Mouse (Mus musculus) cerebellum, postnatal 36 days (tissue): ENCODE measurements at regions not wholly inside any gene's neighbourhood (a gene's known extent, or its start where the extent isn't known, plus 50 kb on each side); places are given as distances from the start of the nearest gene placed in this dataset.
"Not testable (repeated sequence)": the region's sequence is repeated elsewhere in the genome, so short reads cannot be mapped to it uniquely, and the experiment has no call there.

Source experiments
- DNase-seq, 2 experiments: peaks; one replicate each; pipeline ENCODE4 v3.0.0; 2021 to 2022; ENCODE audit warnings: mixed read lengths in 2 of 2

- DNase-seq, result no peak
These were observed 55.8 kb upstream of the Irx2 start for GRCm38 (mm10) chr13:72572846-72573245.

GRCm38 (mm10) chr13:72574126-72574525 lies 54.5 kb upstream of the Irx2 start:
- not testable (repeated sequence) for DNase-seq

GRCm38 (mm10) chr13:72576485-72576884 lies 52.1 kb upstream of the Irx2 start:
- DNase-seq, result no peak

GRCm38 (mm10) chr13:72578416-72578815 lies 50.2 kb upstream of the Irx2 start:
- DNase-seq, result no peak
